Comparison of ENCODE assay signal across 16 mouse cellular contexts in the genomic region with DNA sequence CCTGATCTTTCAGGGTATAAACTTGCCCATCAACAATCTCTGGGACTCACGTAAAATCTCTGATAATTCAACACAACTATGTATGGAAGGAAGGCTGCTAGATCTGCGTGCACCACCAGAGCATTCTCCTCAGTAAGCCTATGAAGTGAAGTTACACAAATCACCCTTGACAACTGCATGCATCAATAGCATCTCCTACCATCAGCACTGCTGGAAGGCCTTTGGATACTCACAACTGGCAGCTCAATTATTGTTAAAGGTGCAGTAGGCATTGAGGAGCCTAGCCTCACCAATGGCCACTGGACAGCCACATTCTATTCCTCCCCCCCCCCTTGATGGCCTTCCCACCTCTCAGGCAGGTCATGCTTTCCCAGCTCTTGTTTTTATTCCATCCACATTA.
"Had no signal": no experiment of that assay in that cellular context is flagged by ENCODE, and none has a peak within 500 bp of the region (broad histone marks: within the 10 kb centered on the region; RNA-seq: fewer than 3 reads in every experiment).

No protein-coding gene starts in this region.

- H3K9me3 ChIP-seq: neural tube, embryonic 13.5 days; neural tube, embryonic 15.5 days; stomach, embryonic 15.5 days had no signal

- DNase-seq: retina, postnatal 1 day; right cerebral cortex, adult 18-20 months; right cerebral cortex, postnatal 14 days; right cerebral cortex, postnatal 25 days; right cerebral cortex, postnatal 4 days; spleen, adult 18-20 months; thymus, adult 18-20 months; thymus, adult 2 months; thymus, postnatal 14 days; thymus, postnatal 25 days; thymus, postnatal 36 days; thymus, postnatal 4 days had no signal

- H3K36me3 ChIP-seq: neural tube, embryonic 13.5 days; neural tube, embryonic 15.5 days; stomach, embryonic 15.5 days had no signal

- H3K27me3 ChIP-seq: neural tube, embryonic 13.5 days; neural tube, embryonic 15.5 days; stomach, embryonic 15.5 days had no signal

- H3K4me1 ChIP-seq: stomach, embryonic 15.5 days had no signal

- H3K9ac ChIP-seq: neural tube, embryonic 13.5 days; neural tube, embryonic 15.5 days; stomach, embryonic 15.5 days had no signal

- H3K4me2 ChIP-seq: neural tube, embryonic 13.5 days; neural tube, embryonic 15.5 days; stomach, embryonic 15.5 days had no signal

- H3K27ac ChIP-seq: neural tube, embryonic 13.5 days; neural tube, embryonic 15.5 days; stomach, embryonic 15.5 days; stomach, postnatal 0 days had no signal

- H3K4me3 ChIP-seq: neural tube, embryonic 13.5 days; neural tube, embryonic 15.5 days; stomach, embryonic 15.5 days had no signal
